Mouse (Mus musculus): ENCODE results near the gene Bmp8b.

GRCm38 (mm10) chr4:123093869-123094268 is 11.1 kb upstream of the Bmp8b start:
- TF ChIP-seq POLR2A (IDR thresholded peaks at IDR 0.05; ENCODE audit: borderline replicate concordance, extremely low read depth, low read depth, low read length) = no peak
- TF ChIP-seq CTCF (IDR thresholded peaks at IDR 0.05; ENCODE audit: insufficient read depth, low read length) = no peak
